Mouse (Mus musculus) adrenal gland, postnatal 25 days (tissue): ENCODE data around the gene Fkbp15. TPM values are rescaled to one million over a fixed set of nuclear protein-coding genes. Genes with fewer than 3 reads are reported as not detected.

ENCODE experiments used
- DNase-seq: peaks from one replicate; pipeline ENCODE4 v3.0.0; 2021; ENCODE audit warnings: mixed read lengths
- total RNA-seq: library from RNA; stranded (reverse); gene quantifications from 2 replicates; pipeline ENCODE4 v1.2.3, GENCODE M21; 2021

The Fkbp15 gene
- total RNA-seq, 1 experiment from 2014 or later = 42.5 TPM

- no peak for DNase-seq
These were observed 12.6 kb upstream of the Fkbp15 start for GRCm38 (mm10) chr4:62372818-62373520.

- no peak for DNase-seq
These were observed 12.1 kb upstream of the Fkbp15 start for GRCm38 (mm10) chr4:62372410-62372809.

GRCm38 (mm10) chr4:62369091-62369490, 8.7 kb upstream of the Fkbp15 start:
- no peak for DNase-seq

GRCm38 (mm10) chr4:62367586-62367985, 7.2 kb upstream of the Fkbp15 start:
- DNase-seq = no peak

GRCm38 (mm10) chr4:62366291-62366690, 5.9 kb upstream of the Fkbp15 start:
- DNase-seq = no peak

GRCm38 (mm10) chr4:62364299-62364698, 4.0 kb upstream of the Fkbp15 start:
- no peak for DNase-seq

- DNase-seq = no peak
These were observed 2.1 kb upstream of the Fkbp15 start for GRCm38 (mm10) chr4:62362437-62362836.

GRCm38 (mm10) chr4:62361997-62362396, 1.6 kb upstream of the Fkbp15 start:
- DNase-seq = no peak

- DNase-seq = no peak
These were observed 1.2 kb upstream of the Fkbp15 start for GRCm38 (mm10) chr4:62361571-62361970.

GRCm38 (mm10) chr4:62360805-62361455, 582 bp upstream of the Fkbp15 start:
- DNase-seq = no peak

GRCm38 (mm10) chr4:62359256-62359775, 1.0 kb downstream of the Fkbp15 start:
- DNase-seq = no peak

GRCm38 (mm10) chr4:62357631-62358148, 2.7 kb downstream of the Fkbp15 start:
- DNase-seq = no peak

GRCm38 (mm10) chr4:62349371-62349770, 11.0 kb downstream of the Fkbp15 start:
- no peak for DNase-seq

- no peak for DNase-seq
These were observed 12.0 kb downstream of the Fkbp15 start for GRCm38 (mm10) chr4:62348329-62348705.

GRCm38 (mm10) chr4:62347605-62348328, 12.6 kb downstream of the Fkbp15 start:
- DNase-seq = no peak

GRCm38 (mm10) chr4:62345827-62346226, 14.5 kb downstream of the Fkbp15 start:
- no peak for DNase-seq

- no peak for DNase-seq
These were observed 16.3 kb downstream of the Fkbp15 start for GRCm38 (mm10) chr4:62344000-62344399.

GRCm38 (mm10) chr4:62338536-62338935, 21.8 kb downstream of the Fkbp15 start:
- DNase-seq = no peak

GRCm38 (mm10) chr4:62331977-62332376, 28.4 kb downstream of the Fkbp15 start:
- no peak for DNase-seq

- no peak for DNase-seq
These were observed 31.2 kb downstream of the Fkbp15 start for GRCm38 (mm10) chr4:62328941-62329660.

- no peak for DNase-seq
These were observed 34.2 kb downstream of the Fkbp15 start for GRCm38 (mm10) chr4:62326111-62326510.

- DNase-seq = no peak
These were observed 37.7 kb downstream of the Fkbp15 start for GRCm38 (mm10) chr4:62322684-62323083.
